Mouse (Mus musculus) adrenal gland, adult (tissue): ENCODE data around the gene Ints1.
A peak's percentile ranks its signal among the peaks of the same experiment; 100 is the strongest.

Source experiments
- DNase-seq, 2 experiments: peaks; one replicate each; pipeline ENCODE4 v3.0.0; 2022 to 2023; ENCODE audit warnings: low spot score in 1 of 2; ENCODE audit not compliant: inconsistent age in 2 of 2

Gene Ints1

DNA sequence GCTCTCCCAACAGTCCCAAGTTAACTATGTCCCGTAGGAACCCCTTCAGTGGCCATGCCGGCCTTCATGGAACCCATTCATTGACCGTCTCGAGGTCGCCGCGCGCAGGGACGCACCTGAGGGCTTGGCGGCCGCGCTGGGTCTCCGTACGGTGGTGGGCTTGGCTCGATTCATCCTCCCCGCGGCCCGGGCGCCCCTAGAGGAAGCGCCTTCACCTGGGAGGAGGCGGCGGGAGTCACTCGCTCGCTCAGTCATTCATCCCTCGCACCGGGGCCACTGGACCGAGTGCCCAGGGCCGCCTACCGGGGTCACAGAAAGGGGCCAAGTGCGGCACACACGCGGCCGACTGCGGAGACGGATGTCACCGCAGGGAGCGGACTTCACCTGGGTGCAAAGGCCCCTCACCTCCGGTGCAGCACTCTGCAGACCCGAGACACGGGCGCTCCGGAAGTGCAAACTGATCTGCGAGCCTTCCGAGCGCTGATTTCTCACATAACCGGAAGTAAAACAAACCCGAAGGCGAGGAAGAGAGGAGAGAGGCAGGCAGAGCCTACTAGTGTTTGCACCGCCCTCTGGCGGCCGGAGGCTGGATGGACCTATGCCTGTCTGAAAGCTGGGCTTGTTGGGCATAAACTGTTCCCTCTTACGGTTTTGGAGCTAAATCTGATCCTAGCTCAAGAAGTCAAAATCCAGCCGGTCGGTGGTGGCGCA is at the start of gene Ints1:
Ints1 (minus strand) TSS at position 459 of the 711 bp plus-strand sequence.
- DNase-seq: peak; percentile 94 to 98

DNA sequence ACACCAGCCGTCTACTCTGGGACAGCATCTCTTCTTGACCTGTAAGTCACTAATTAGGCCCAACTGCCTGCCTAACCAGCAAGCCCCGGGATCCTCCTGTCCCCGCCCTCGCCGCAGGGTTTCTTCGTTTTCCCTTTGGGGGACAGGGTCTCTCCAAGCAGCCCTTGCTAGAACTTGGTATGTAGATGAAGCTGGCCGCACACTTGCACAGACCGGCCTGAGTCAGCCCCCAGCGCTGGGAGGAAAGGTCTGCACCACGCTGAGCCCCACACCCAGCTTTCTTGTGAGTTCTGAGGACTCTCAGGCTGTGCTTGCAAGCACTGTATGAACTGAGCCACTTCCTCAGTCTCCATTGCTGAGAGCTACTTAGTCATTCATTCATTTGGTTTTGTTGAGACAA is 49.1 kb upstream of the Ints1 start:
- DNase-seq: no peak

DNA sequence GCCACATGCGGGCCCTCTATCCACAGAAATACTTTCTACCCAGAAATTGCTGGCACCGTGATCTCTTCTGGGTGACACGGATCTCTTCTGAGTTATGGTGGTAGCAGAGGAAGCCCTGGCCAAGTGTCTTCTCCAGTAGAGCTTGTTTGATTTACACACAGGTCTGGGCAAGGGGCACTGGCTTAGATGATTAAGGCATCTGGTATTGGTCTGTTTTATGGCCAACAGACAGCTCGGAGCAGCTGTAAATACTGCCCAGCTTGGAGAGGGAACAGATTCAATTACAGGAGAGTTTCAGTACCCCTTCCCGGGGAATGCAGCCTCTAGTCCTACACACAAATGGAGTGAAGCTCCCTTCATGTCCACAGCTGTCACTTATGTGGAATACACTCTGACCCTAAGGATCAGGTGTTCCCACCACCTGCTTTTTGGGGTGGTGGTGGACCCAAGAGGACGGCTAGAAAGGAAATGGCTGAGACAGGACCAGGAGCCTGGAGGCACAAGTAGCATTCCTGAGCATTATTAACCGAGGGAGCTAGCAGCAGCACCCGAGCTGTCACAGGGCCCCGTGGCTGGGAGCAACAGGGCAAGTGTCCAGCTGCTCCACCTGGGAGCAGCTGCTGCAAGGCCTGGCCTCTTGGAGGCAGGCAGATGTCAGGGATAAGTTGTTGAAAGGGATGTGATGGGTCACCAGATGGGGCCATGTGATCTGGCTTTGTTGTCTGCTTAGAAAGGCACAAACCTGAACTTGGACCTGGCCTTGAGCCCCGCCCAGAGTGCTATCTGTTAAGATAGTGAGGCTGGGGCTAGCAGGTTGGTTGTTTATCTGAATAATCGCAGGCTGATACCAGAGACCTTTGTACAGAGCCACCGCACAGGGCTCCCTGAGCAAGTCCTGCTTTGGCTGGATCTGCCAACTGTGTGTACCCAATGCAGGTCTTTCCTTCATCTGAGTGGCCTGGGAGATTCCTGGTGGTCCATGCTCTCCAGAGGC is 46.3 kb upstream of the Ints1 start:
- peak in 1 of 2 experiments; percentile 16 for DNase-seq

DNA sequence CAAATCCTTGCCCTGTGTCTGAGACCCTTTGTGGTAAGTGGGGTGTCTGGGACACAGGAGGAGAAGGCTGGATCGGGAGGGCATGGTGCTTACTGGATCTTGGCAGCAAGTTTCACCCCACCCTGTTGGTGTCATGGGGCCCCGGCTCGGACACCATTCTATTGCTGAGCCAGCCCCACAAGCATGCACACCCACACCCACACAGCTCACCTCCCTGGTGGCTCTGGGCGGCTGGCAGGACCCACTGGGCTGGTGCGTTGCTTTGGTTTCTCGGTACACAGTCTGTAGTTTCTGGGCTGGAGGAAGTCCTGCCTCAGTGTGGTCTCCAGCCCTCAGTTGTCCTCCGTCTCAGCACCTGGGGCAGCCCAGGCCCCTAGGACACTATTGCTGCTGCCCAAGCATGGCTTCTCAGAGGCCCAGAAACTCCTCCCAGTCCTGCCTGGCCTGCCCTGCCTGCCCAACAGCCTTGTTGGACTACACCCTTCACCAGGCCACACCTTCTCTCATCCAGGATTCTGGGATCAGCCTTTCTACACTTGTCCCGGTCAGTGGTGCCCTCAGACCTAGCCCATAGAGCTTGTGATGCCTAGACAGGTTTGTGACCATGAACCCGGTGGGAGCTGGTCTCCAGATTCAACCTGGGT is 44.2 kb upstream of the Ints1 start, which contains the start of gene Tmem184a:
Tmem184a (minus strand) TSS at position 380 of the 644 bp plus-strand sequence.
- DNase-seq: peak in 1 of 2 experiments; percentile 17

DNA sequence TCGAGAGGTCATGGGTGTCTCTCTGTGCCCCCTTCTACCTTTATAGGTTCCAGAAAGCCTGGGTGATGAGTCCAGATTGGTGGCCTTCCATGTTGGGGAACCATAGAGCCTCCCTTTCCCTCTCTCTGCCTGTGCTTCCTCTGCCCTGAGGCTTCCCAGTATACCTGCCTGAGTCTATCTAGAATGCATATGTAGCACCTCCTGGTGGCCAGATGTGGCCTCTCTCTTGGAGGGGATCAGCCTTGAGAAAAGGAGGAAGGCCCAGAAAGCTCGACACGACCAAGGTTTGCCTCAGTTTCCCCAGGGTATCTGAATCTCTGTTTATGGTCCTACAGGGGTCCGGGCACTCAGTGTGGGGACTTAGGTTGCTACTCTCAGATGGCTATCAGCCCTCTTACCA is 43.3 kb upstream of the Ints1 start:
- DNase-seq: peak in 1 of 2 experiments; percentile 72

DNA sequence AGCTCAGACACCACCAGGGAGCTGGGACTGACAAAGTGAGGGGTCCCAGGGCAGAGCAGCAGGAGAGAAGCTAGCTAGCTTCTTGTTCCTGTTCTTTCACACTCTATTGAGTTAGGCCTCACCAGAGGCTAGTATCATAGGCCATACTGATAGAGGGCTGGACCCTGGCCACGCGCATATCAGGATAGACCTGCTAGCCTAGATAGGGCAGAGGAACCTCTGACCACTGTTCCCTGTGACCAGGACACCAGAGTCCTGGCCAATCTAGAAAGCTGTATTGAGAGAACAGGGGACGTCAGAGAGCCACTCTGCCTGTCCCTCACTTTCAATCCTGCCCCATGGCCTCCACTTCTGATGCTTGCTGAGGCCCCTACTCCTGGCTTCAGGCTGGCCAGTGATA is 42.6 kb upstream of the Ints1 start:
- peak in 1 of 2 experiments; percentile 22 for DNase-seq

DNA sequence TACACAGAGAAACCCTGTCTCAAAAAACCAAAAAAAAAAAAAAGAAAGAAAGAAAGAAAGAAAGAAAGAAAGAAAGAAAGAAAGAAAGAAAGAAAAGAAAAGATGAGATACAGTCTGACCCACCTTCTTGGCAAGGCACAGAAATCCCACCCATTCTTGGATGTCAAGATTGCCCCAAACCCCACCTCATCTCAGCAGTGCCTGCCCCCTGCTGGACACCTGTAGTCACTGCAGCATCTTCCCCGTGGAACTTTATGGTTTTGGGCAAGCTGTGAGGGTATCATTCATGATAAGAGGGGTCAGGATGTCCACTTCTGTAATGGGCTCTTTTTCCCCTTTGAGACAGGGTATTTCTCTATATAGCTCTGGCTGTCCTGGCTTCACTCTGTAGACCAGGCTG is 41.8 kb upstream of the Ints1 start:
- peak in 1 of 2 experiments; percentile 45 for DNase-seq

DNA sequence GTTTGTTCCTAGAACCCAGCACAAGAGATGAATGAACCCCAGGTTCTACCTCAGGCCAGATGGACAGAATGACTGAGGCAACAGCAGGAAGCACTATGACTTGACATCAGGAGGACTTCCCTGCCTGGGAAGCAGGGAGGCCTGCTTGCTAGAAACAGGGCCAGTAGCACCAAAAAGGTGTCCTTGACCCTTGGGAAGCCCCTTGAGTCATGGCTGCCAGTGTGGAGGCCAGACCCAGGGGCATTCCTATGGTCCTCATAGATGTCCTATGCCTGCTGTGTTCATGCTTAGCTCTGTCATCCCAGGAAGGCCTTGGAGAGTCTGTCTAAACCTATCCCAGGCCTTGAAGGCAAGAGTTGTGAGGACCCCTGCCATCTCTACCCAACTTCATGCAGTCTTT is 41.0 kb upstream of the Ints1 start:
- peak in 1 of 2 experiments; percentile 54 for DNase-seq

DNA sequence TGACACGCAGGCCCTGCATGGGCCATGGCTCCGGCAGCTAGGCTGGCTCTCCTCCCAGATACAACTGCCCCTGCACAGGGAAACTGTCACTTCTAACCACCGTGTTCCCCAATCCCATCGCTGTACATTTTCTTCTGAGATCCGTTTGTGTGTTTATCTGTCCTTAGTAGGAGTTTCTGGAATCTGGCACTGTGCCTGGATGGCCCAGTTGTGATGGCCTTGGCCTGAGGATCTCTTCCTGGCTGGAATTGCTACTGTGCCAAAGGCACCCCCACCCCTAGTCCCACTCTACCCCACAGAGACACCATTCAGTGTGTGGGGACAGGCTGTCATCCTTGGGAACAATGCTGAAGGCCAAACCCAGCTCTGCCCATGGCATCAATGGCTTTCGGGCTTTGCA is 40.5 kb upstream of the Ints1 start:
- DNase-seq: peak; percentile 74 to 80

DNA sequence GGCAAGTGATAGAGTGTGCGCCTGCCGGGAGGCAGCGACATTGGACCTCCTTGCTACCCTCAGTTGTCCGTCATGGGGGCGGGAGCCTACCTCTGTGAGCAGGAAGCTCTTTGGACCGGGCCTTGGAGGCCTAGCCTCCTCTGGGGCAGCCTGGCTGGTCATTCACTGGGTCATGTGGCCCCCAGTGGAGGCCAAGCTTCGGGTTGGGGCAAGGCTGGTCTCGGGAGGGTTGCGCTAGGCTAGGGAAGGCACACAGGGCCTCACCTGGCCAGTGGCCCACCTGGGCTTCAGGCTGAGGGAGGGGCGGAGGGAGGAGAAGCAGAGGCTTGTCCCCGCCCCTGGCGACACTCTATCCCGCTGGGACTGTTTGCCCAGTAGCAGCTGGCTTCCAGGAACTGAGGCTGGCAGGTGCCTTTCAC is 38.5 kb upstream of the Ints1 start:
- peak in 1 of 2 experiments; percentile 20 for DNase-seq

DNA sequence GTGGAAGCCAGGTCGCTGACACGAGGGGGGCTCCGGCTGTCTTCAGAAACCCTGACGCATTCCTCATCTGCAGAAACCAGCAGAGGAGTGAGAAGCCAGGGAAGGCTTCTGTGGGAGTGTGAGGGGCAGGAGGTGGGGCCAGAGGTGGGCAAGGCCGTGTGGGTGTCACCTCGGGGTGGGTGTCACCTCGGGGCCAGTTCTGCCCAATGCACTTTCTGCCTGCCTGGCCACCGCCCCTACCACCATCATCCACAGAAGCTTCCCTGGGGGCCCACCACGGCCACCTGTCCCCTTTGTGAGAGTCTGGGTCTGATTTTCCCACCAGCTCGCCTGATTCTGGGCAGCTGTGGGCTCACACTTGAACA is 37.6 kb upstream of the Ints1 start:
- no peak for DNase-seq

DNA sequence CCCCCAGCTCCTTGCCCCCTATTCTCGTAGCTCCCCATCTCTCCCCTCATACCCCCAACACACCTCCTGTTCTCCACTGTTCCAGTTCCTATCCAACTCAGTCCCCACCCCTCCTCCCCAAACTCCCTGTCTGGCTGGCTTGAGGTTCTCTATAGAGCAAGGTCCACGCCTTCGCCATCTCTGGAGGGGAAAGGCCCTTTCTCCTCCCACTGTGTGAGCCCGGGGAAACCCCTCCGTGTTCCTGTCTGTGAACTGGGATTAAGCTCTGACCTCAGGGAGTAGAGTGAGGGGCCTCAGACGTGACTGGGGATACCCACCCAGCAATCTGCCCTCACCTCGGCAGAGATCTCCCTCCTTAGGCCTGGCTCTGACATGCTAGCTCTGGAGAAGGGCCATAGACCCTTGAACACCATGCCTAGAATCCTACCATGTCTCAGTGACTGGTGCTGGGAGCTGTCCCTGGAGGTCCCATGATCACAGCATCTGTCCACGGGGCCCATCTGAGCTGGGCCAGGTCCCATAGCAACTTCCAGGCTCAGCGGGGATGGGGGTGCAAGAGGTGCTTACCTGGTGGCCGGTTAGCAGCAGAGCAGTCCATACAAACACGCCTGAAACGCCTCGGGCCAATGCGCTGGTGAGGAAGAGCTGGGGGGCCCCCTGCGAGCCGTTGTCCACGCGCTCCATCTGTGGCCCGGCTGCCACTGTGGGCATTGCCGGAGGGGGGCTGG is 37.1 kb upstream of the Ints1 start:
- DNase-seq: peak in 1 of 2 experiments; percentile 14

DNA sequence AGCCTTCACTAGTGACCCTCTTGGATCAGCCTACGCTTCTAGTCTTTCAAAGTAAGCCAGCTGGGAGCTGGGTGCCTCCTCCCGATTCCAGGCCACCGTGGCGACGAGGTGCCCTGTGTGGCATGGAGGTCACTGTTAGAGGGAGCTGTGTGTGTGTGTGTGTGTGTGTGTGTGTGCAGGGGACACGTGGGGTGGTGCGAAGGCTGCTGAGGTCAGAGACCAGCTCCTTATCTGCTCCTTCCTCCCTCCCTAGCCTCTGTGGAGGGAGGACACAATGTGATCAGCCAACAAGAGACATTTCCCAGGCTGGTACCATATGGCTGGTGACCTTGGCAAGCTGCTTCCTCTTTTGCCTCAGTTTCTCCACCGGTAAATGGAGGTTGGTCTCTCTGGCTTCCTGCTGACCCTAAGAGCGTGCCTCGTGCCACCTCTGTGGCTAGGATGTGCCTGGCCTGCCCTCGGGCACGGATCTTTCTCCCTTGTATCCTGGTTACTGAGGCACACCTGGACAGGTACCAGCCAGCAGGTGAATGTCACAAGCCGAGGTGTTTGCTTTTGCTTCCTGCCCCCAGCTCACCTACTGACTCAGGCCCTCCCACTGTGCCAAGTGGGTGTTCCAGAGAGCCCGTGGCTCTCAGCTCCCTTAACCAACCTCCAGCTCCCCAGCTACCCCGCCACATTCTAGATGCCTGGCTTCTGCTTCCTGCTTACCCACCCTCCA is 36.4 kb upstream of the Ints1 start:
- DNase-seq: peak in 1 of 2 experiments; percentile 15

DNA sequence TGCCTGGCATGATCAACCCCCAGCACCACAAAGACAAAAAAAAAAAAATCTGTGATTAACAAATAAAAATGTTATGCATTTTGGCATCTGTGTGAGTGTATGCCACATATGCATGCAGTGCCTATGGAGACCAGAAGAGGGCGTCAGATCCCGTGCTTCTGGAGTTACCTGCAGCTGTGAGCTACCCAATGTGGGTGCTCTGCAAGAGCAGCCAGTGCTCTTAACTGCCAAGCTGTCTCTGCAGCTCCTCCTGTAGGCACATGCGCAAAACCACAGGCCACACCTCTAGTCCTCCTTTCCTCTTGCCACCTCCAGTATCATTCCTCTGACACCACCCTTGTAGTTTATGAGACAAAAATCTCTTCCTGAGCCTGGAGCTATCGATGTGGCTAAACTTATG is 33.9 kb upstream of the Ints1 start:
- no peak for DNase-seq

DNA sequence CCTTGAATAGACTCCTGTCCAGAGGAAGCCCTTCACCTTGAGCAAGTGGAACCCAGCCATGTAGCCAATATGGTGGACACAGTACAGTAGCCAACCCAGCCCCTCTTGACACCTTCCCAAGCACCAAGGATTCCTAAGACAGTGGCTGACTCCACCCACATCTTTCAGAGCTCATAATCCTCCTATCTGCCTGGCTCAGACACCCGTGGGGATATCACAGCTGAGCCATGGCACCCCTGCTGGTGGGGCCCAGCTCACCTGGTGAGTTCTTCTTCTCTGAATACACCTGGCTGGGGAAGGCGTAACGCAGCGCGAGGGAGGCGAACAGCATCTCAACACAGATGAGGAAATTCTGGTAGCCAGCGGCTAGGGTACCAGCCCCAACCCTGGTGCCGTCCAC is 30.4 kb upstream of the Ints1 start:
- DNase-seq: no peak

DNA sequence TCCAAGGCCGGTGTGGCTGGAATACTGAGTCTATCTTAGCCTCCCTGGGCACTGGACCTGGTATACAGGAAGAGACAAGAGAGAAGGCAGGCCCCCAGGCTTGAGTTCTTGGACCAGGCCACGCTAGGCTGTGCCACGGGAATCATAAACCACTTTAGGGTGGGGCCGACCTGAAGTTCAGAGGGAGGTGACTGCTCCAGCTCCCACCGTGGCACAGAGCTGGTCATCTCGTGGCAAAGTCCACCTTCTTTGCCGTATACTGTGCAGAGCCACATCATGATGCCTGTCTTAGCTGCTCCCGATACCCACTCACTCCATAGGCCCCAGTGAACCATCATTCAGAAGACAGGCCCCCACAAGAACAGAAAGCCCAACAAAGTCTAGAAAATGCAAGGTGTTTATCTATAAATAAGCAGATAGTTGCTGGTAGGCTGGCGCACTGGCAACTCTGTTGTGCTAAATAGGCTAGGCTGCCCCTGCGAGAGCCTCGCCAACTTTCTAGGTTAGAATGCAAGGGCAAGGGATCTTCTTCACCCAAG is 29.2 kb upstream of the Ints1 start:
- no peak for DNase-seq

DNA sequence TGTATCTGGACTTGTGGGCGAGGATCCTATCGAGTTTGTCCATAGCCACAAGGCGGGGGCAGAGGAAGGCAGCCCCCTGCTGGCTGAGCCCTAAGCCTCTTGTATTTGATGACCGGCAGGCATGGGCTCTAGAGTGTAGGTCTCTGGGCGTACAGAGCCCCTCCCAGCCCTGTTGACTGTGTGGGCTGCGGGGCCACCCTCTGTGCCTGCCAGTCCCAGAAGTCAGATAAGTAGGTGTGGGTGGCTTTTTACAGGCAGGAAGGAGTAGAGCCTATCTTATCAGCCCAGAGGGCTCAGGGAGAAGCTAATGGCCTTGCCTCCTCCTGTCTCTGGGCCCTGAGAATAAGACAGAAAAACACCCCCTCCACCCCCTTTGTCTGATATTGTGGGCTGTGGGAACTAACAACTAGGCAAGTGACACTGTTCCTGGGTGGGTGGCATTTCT is 28.7 kb upstream of the Ints1 start:
- DNase-seq: no peak

DNA sequence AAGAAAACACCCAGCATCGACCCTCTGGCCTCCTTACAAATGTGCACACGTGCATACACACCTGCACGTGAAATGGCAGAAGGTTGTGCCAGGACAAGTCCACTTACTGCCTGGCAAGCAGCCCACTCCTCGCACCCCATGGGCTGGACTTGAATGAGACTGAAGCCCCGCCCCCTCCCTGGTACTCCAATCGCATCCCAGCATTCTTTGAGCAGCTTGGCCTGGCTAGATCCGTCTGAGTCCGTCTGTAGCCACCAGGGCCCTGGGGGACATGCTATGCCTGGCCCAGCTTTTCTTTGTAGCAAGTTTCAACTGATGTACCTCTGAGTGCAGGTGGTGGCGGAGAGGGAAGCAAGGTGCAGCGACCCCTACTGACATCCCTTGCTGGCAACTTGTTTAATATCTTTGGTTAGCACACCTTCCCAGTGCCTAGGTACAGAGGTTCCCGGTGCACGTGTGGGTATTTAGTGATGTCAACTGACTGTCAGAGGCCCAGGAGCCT is 28.2 kb upstream of the Ints1 start:
- peak; percentile 54 to 69 for DNase-seq

DNA sequence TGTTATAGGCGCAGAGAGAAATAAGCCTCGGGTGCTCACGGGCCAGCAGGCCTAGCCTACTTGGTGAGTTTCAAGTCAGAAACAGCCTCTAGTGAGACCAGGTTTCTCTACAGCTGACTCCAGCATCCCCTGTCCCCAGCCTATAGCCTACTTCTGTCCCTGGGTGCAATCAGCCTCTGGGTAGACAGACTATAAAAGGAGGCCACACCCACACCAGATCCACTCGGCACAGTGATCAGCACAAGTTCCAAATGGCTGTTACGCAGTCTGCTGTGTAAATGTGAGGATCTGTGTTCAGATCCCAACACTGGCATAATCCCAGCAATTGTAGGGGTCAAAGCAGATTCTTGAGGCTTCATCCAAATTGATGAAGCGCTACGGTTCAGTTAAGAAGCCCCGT is 27.7 kb upstream of the Ints1 start:
- DNase-seq: no peak

DNA sequence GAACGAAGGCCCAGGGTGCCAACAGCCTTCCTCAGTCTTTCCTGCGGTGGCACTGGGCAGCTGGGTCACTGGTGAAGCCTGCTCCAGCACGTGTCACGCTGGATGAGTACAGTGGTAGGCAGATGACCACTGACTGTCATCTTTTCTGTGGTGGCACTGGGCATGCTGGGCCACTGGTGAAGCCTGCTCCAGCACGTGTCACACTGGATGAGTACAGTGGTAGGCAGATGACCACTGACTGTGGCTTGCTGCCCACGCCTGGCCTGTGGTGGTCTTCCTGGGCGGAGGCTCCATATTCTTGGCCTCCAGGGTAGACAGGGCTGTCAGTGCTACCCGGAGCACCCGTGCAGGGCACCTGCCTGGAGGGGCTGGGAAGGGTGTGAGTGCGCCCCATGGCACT is 26.4 kb upstream of the Ints1 start:
- DNase-seq: no peak
